Mouse (Mus musculus): ENCODE measurements at regions not wholly inside any gene's neighbourhood (a gene's known extent, or its start where the extent isn't known, plus 50 kb on each side); places are given as distances from the start of the nearest gene placed in this dataset.

- Histone ChIP-seq H3K9me3 (replicated peaks; ENCODE audit: control insufficient read depth, insufficient read depth, low read length, poor library complexity, severe bottlenecking) (no peaks in the 10 kb centered on the region; the same call in 1 of the 2 replicates), H3K4me1 (ENCODE audit: control insufficient read depth, insufficient read depth, low read length) (no peaks in the 10 kb centered on the region), H3K4me3 (ENCODE audit: low read depth, low read length) (no peak overlapping the region), H3K36me3 (ENCODE audit: control insufficient read depth, insufficient read depth, low read length, poor library complexity, severe bottlenecking) (no peaks in the 10 kb centered on the region), H3K9ac (ENCODE audit: low read depth, poor library complexity, severe bottlenecking) (no peak overlapping the region), H3K27ac (ENCODE audit: insufficient read depth, low read length) (no peak overlapping the region), H3K27me3 (ENCODE audit: control insufficient read depth, insufficient read depth, low read length, poor library complexity, severe bottlenecking) (no peaks in the 10 kb centered on the region)
- no peak for TF ChIP-seq EP300 (IDR thresholded peaks at IDR 0.05; ENCODE audit: insufficient read depth, low read depth, low read length)
- no peak for TF ChIP-seq POLR2A (IDR thresholded peaks at IDR 0.05; ENCODE audit: insufficient read depth, low read length)
- TF ChIP-seq CTCF (IDR thresholded peaks at IDR 0.05; ENCODE audit: low read depth, low read length): no peak
These were observed 114.0 kb upstream of the Id4 start for GRCm38 (mm10) chr13:48147061-48147460.

- Histone ChIP-seq H3K36me3 (ENCODE audit: control insufficient read depth, insufficient read depth, low read length, poor library complexity, severe bottlenecking) (no peaks in the 10 kb centered on the region), H3K4me3 (ENCODE audit: low read depth, low read length) (no peak overlapping the region), H3K27me3 (ENCODE audit: control insufficient read depth, insufficient read depth, low read length, poor library complexity, severe bottlenecking) (no peaks in the 10 kb centered on the region), H3K9me3 (replicated peaks; ENCODE audit: control insufficient read depth, insufficient read depth, low read length, poor library complexity, severe bottlenecking) (no peaks in the 10 kb centered on the region), H3K9ac (ENCODE audit: low read depth, poor library complexity, severe bottlenecking) (no peak overlapping the region), H3K27ac (ENCODE audit: insufficient read depth, low read length) (no peak overlapping the region), H3K4me1 (ENCODE audit: control insufficient read depth, insufficient read depth, low read length) (no peaks in the 10 kb centered on the region)
- TF ChIP-seq EP300 (IDR thresholded peaks at IDR 0.05; ENCODE audit: insufficient read depth, low read depth, low read length) (no peak), POLR2A (IDR thresholded peaks at IDR 0.05; ENCODE audit: insufficient read depth, low read length) (no peak), CTCF (IDR thresholded peaks at IDR 0.05; ENCODE audit: low read depth, low read length) (no peak)
These were observed 107.8 kb upstream of the Id4 start for GRCm38 (mm10) chr13:48153248-48153647.

- Histone ChIP-seq H3K9ac (ENCODE audit: low read depth, poor library complexity, severe bottlenecking) (no peak overlapping the region), H3K36me3 (ENCODE audit: control insufficient read depth, insufficient read depth, low read length, poor library complexity, severe bottlenecking) (no peaks in the 10 kb centered on the region), H3K27ac (ENCODE audit: insufficient read depth, low read length) (no peak overlapping the region), H3K4me3 (ENCODE audit: low read depth, low read length) (no peak overlapping the region), H3K4me1 (ENCODE audit: control insufficient read depth, insufficient read depth, low read length) (no peaks in the 10 kb centered on the region), H3K27me3 (ENCODE audit: control insufficient read depth, insufficient read depth, low read length, poor library complexity, severe bottlenecking) (no peaks in the 10 kb centered on the region), H3K9me3 (replicated peaks; ENCODE audit: control insufficient read depth, insufficient read depth, low read length, poor library complexity, severe bottlenecking) (no peaks in the 10 kb centered on the region)
- TF ChIP-seq POLR2A (IDR thresholded peaks at IDR 0.05; ENCODE audit: insufficient read depth, low read length) (no peak), CTCF (IDR thresholded peaks at IDR 0.05; ENCODE audit: low read depth, low read length) (no peak), EP300 (IDR thresholded peaks at IDR 0.05; ENCODE audit: insufficient read depth, low read depth, low read length) (no peak)
These were observed 107.2 kb upstream of the Id4 start for GRCm38 (mm10) chr13:48153684-48154413.

- H3K4me1 ChIP-seq (ENCODE audit: control insufficient read depth, insufficient read depth, low read length): no peaks in the 10 kb centered on the region
- H3K36me3 ChIP-seq (ENCODE audit: control insufficient read depth, insufficient read depth, low read length, poor library complexity, severe bottlenecking): no peaks in the 10 kb centered on the region
- H3K27me3 ChIP-seq (ENCODE audit: control insufficient read depth, insufficient read depth, low read length, poor library complexity, severe bottlenecking): no peaks in the 10 kb centered on the region
- no peaks in the 10 kb centered on the region for H3K9me3 ChIP-seq (replicated peaks; ENCODE audit: control insufficient read depth, insufficient read depth, low read length, poor library complexity, severe bottlenecking)
- H3K4me3 ChIP-seq (ENCODE audit: low read depth, low read length): no peak overlapping the region
- no peak overlapping the region for H3K9ac ChIP-seq (ENCODE audit: low read depth, poor library complexity, severe bottlenecking)
- TF ChIP-seq POLR2A (IDR thresholded peaks at IDR 0.05; ENCODE audit: insufficient read depth, low read length) (no peak), EP300 (IDR thresholded peaks at IDR 0.05; ENCODE audit: insufficient read depth, low read depth, low read length) (no peak), CTCF (IDR thresholded peaks at IDR 0.05; ENCODE audit: low read depth, low read length) (no peak)
- no peak overlapping the region for H3K27ac ChIP-seq (ENCODE audit: insufficient read depth, low read length)
These were observed 106.5 kb upstream of the Id4 start for GRCm38 (mm10) chr13:48154414-48155105.

GRCm38 (mm10) chr13:48159020-48159910 lies 101.8 kb upstream of the Id4 start:
- peak overlapping the region; percentile 12; the same call in 1 of the 2 replicates for H3K4me3 ChIP-seq (ENCODE audit: low read depth, low read length)
- H3K36me3 ChIP-seq (ENCODE audit: control insufficient read depth, insufficient read depth, low read length, poor library complexity, severe bottlenecking): no peaks in the 10 kb centered on the region
- no peaks in the 10 kb centered on the region for H3K27me3 ChIP-seq (ENCODE audit: control insufficient read depth, insufficient read depth, low read length, poor library complexity, severe bottlenecking)
- H3K27ac ChIP-seq (ENCODE audit: insufficient read depth, low read length): no peak overlapping the region
- peak overlapping the region; percentile 2; the same call in 1 of the 2 replicates for H3K9ac ChIP-seq (ENCODE audit: low read depth, poor library complexity, severe bottlenecking)
- TF ChIP-seq CTCF (IDR thresholded peaks at IDR 0.05; ENCODE audit: low read depth, low read length) (no peak), POLR2A (IDR thresholded peaks at IDR 0.05; ENCODE audit: insufficient read depth, low read length) (no peak), EP300 (IDR thresholded peaks at IDR 0.05; ENCODE audit: insufficient read depth, low read depth, low read length) (peak; percentile 90)
- H3K4me1 ChIP-seq (ENCODE audit: control insufficient read depth, insufficient read depth, low read length): peaks cover 3% of the 10 kb centered on the region
- no peaks in the 10 kb centered on the region for H3K9me3 ChIP-seq (replicated peaks; ENCODE audit: control insufficient read depth, insufficient read depth, low read length, poor library complexity, severe bottlenecking)
